Mouse (Mus musculus): ENCODE data around the gene Ndufa4.
"Not testable (repeated sequence)": the region's sequence is repeated elsewhere in the genome, so short reads cannot be mapped to it uniquely, and the experiment has no call there.

Gene Ndufa4

GRCm38 (mm10) chr6:11907269-11908032, at the start of gene Ndufa4, which contains the start of gene Phf14:
Gene Ndufa4, minus strand, starts transcription at chr6:11907497.
Gene Phf14, plus strand, starts transcription at chr6:11907809.
- peak; percentile 93 for DNase-seq

GRCm38 (mm10) chr6:11948100-11948499, 40.8 kb upstream of the Ndufa4 start:
- DNase-seq = no peak

- no peak for DNase-seq
Measured at GRCm38 (mm10) chr6:11942089-11942488, 34.8 kb upstream of the Ndufa4 start.

- DNase-seq = no peak
Measured at GRCm38 (mm10) chr6:11940895-11941294, 33.6 kb upstream of the Ndufa4 start.

GRCm38 (mm10) chr6:11933403-11933802, 26.1 kb upstream of the Ndufa4 start:
- no peak for DNase-seq

GRCm38 (mm10) chr6:11927485-11927884, 20.2 kb upstream of the Ndufa4 start:
- no peak for DNase-seq

- peak; percentile 38 for DNase-seq
Measured at GRCm38 (mm10) chr6:11926082-11926595, 18.8 kb upstream of the Ndufa4 start.

GRCm38 (mm10) chr6:11925496-11926041, 18.3 kb upstream of the Ndufa4 start:
- DNase-seq = peak; percentile 91

- DNase-seq = no peak
Measured at GRCm38 (mm10) chr6:11908170-11908569, 873 bp upstream of the Ndufa4 start.

- DNase-seq = no peak
Measured at GRCm38 (mm10) chr6:11906890-11907268, 418 bp downstream of the Ndufa4 start.

GRCm38 (mm10) chr6:11900809-11901310, 6.4 kb downstream of the Ndufa4 start:
- no peak for DNase-seq

GRCm38 (mm10) chr6:11875364-11875763, 31.9 kb downstream of the Ndufa4 start:
- DNase-seq = not testable (repeated sequence)

Data from layer of hippocampus, adult 9-11 months (tissue).